Mouse (Mus musculus) mouse trophoblast stem cell (cell line): ENCODE measurements around the gene Luzp2.
"Not testable (repeated sequence)": the region's sequence is repeated elsewhere in the genome, so short reads cannot be mapped to it uniquely, and the experiment has no call there.

Source experiments
- in situ Hi-C, 2 experiments: fragments of 300-500 bp; cut with MseI, MboI; formaldehyde crosslinking; loops; 2 replicates in 1 of 2; 3 replicates in 1 of 2; pipeline ENCODE4 v1.15.1; 2025

The Luzp2 gene

DNA sequence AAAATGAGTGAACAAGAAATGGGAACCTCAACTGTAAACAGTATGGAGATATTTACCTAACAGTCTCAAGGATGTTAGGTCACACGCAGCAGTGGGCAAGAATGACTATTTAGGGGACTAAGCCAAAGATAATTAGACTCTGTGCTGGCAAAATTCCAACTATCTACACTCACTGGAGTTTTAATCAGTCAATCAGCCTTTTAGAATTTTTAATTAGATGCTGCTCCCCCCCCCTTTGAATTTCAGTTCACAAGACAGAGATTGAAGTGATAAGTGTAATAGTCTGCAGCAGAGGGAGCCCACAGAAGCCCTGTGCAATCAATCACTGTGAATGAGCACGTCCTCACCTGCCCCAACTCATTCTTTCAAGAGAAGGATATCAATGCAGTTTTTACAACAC lies 165.1 kb downstream of the Luzp2 start:
- in situ Hi-C loops = no loop called here

DNA sequence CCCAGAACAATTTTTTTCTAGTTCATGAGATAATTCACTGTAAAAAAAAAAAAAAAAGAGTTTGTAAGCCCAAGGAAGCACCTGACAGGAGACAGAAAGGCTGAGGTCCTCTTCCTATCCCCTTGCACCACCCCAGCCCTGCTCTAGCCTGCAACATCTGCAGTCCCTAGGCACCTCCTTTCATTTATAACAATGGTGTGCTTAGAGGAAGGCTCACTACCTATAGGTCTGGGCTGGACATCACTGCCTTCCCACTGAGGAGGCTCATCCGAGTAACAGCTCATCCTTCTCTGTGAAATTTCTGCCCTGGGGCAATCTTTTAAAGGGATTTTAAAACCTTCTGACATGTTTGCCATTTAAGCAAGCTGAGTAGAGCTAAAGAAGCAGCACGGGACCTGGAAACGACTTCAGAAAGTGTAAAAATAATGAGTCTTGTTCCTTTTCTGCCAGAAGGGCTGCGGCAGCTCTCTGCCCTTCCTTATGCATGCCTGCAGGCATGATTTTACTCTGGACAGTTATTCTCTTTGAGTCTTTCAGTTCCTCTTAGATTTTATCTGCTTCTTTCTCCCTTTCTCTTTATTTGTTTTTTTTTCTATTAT lies 174.0 kb downstream of the Luzp2 start:
- in situ Hi-C loops = no loop called here

DNA sequence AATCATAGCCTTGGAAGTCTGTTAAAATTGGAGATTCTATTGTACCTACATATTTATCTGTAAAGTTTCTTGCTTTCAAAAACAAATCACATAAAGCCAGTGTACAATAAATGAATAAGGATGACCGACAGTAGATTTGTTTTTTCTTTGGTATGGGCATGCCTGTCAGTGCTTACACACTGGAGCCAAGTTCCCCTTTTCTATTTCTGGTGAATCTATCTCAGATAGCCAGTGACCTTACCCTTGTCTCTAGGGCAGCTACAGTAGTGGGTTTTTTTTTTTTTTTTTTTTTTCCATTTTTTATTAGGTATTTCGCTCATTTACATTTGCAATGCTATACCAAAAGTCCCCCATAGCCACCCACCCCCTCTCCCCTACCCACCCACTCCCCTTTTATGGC lies 298.6 kb downstream of the Luzp2 start:
- in situ Hi-C loops = not testable (repeated sequence)

DNA sequence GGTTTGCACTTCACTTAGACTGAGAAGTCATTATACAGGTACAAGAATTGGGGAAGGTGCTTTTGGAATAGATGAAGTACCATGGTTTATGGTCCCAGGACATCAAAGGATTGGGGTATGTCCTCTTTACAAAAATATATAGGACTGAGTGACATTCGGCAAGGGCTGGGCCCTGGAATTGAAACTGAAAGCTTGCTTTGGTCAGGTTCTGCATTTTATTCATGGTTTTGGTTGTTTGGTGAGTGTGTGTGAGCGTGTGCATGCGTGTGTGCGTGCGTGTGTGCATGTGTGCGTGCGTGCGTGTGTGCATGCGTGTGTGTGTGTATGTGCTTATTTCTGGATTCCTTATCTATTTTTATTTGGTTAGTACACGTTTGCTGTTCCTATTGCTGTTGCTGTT lies 353.6 kb downstream of the Luzp2 start:
- in situ Hi-C loops = no loop called here

DNA sequence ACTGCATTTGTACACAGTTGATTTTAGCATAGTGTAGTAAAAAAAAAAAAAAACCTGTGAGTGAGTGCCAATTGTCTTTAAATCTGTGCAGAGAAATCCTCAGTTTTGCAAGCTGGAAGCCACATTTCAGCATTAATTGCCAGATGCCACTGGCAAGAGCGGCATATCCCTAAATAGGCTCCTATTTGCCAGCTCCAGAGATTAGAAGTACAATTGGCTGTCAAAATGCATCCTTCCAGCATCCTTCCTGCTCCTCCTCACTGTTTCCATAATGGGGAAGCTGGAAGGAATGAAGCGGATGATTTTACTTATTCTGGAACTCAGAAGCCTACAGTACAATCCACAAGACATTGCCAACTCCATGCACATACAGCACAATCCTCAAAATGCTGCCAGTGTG lies 354.2 kb downstream of the Luzp2 start:
- in situ Hi-C loops = no loop called here

DNA sequence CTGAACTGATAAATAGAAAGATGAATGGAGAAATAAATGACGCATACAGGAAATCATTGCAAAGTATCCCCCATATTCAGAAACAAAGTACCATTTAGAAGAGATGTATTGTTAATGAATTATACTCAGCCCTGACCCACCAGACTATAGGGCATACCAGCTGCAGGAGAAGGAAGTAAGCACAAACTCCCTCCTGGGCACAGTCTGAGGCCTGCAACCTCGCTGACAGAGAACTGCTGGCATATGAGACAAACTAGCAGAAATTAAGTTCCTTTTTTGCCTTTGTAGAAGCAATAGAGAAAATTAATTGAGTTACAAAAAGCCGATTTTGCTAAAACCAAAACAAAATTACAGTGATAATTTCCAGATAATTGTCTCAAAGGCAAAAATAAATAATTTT lies 355.4 kb downstream of the Luzp2 start:
- in situ Hi-C loops = no loop called here

DNA sequence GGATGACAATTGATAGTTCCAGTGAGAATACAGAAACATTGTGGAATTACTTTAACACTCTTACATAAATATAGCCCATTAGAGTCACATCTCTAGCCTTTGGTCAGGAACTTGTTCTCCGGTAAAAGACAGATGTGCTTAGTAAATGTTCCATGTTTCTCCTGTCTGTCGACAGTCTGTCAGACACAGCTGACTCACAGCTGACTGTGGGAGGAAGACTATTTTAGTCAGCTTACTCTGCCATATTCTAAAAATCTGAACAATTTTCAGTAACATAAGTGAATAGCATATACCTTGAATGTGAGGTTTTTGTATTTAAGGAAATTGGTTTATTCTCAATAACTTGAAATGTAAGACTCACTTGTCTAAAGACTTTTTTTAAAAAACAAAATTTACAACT lies 363.5 kb downstream of the Luzp2 start:
- in situ Hi-C loops = no loop called here

DNA sequence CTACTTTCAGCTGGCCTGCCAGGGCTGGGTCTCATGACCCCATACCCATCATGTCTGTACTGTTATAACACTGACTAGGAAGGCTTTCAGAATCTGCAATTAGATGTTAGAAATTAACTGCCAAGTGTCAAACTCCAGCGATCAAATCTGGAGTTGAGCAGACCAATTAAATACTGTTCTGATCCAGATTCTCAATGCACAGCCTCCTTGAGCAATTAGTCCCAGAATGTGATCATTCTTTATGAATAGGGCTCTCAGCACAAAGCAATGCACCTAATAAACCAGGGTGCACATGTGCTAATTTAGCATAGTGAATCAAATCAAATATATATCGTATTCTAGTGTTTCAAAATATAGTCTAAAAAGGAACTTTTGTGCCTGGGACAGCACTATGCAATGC lies 387.7 kb downstream of the Luzp2 start:
- in situ Hi-C loops = no loop called here

DNA sequence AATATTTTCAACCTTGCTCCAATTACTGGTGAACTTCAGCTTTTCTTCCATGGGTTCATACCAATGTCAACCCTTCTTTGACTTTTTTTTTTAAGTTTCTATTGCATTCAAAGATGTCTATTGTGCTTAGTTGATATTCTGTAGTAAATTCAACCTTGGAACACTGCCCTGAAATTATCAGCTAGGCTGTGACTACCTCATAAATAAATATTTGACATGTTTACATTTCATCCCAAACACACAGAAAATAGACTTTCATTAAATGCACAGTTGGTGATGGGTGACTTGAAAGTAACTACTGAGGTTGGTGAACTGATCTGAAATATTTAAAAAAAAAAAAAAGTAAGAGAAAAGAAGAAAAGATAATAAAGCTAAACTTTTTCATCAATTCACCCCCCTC lies 394.1 kb downstream of the Luzp2 start:
- in situ Hi-C loops = no loop called here
